Mouse (Mus musculus) kidney, adult 2 months (tissue): Measurements from ENCODE around the gene Gm45208.

Experiments used
- CTCF ChIP-seq: fragments of 200-500 bp; conservative IDR thresholded peaks from 2 replicates; pipeline ENCODE4 v1.5.1; 2011; ENCODE audit warnings: low read depth, mild to moderate bottlenecking, control low read depth, low read length, moderate library complexity, mixed read lengths; ENCODE audit not compliant: insufficient read depth, insufficient read length
- POLR2A ChIP-seq: fragments of 200-500 bp; IDR thresholded peaks from one replicate; pipeline ENCODE4 v1.6.1; 2011; ENCODE audit warnings: low read depth, low read length, control low read depth

DNA sequence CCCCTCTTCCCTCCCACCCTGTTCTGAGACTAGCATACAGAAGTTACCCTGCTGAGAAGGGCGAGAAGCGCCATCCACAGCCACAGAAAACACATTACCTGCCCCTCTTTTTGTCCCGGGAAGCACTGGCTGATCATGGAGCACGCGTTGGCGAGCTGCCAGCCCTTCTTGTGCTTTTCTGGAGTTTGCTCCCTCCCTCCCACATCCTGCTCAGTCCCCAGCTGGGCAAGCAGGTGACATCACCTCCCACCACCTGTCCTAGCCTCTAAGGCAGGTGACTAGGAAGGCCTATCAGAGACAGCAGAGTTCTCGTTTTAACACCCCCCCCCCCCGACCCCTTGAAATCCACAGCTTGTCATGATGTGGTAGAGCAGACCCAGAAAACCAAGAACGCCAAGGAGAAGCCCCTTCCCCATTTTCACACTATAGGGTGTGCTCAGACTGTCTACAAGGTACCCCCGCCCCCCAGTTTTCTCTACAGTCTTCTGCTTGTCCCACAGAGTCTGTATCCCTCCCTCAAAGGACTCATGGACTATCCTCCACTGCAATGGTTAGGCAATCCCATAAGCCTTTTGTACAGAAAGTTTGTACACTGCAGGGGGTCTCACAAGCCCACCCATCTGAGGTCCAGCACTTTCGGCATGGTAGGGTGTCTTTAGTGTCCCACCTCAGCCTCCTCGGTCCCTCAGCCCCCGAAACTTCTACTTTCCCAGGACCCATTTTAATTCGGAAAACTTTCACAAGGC lies 17.5 kb downstream of the Gm45208 start:
- TF ChIP-seq CTCF (no peak), POLR2A (no peak)
